Mouse (Mus musculus) Muller cell, postnatal 12 days (primary cell): ENCODE data around the gene Ugt2a2.
A peak's percentile ranks its signal among the peaks of the same experiment; 100 is the strongest.
"Not testable (repeated sequence)": the region's sequence is repeated elsewhere in the genome, so short reads cannot be mapped to it uniquely, and the experiment has no call there.

Experiments
- DNase-seq: peaks from one replicate; pipeline ENCODE4 v3.0.0-alpha.2; 2015; ENCODE audit errors: inconsistent ontology term

The Ugt2a2 gene

DNA sequence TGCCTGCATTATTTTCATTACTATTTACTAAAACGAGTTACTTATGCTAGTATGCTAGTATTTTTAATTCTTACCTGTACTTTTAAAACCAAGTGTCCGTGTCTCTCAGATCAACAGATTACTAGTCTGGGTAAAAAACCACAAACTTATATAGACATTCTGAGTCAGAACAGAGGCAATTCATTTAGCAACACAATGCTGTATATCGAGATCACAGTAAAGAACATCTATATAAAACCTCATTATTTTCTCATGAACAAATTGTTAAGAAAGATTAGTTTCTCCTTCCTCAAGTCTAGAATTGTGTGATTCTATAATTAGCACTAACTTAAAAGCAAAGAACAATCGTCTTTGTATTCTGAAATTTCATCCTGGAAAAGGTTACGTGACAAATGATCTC is at the start of gene Ugt2a2:
Ugt2a2 (minus strand) TSS at position 101 of the 400 bp plus-strand sequence.
- DNase-seq: no peak

- not testable (repeated sequence) for DNase-seq
These were observed 41.5 kb upstream of the Ugt2a2 start for GRCm38 (mm10) chr5:87523561-87523960.

DNA sequence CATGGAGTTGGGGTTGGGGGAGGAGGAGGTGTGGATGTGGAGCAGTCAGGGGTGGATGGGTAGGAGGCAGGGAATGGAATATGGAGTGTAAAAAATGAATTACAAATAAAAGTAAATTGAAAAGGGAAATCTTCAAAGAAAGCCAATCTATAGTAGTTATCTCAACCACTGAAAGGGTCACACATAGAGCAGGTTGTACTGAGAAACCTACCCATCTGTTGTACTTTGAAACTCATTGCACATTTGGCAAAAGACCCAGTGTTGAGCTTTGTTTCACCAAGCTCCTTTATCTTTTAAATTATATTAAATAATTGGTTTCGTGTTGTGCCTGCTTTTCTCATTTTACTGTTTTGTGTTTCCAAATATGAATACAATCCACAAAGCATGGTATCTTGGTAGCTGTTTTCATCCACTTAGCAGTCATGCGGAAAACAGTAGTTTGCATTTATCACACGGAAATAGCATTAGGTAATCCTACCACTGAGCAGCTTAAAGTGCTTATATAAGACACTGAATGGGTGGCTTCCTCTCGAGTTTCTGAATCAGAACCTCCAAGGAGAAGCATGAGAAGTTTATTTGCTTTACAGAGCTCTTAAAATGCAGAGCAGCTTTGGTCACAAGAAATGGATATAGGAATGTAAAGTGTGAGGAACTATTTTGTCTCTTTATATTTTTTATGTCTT is 23.9 kb upstream of the Ugt2a2 start:
- no peak for DNase-seq

GRCm38 (mm10) chr5:87502687-87503086 is 20.6 kb upstream of the Ugt2a2 start:
- DNase-seq: no peak

- DNase-seq: peak; percentile 53
These were observed 17.3 kb upstream of the Ugt2a2 start for GRCm38 (mm10) chr5:87499341-87499740.

- no peak for DNase-seq
These were observed 16.9 kb upstream of the Ugt2a2 start for GRCm38 (mm10) chr5:87498936-87499335.

DNA sequence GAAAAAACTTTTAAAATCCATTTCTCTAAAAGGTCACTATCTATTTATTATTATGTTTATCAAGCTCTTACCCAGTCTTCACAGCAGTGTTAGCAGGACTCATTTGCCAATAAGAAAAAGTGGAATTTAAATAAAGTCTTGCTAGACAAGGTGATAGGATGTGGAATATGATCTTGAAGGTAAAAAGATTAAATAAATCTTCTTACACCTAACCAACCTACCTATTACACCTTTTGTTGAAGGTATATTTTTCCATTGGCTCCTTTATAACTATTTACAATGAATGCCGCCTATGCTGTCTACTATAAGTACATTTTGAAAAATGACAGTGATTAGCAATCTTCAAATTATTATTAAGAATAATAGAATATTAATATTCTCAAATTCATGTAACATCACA is 8.7 kb upstream of the Ugt2a2 start, which contains the start of gene Ugt2a1:
Ugt2a1 (minus strand) TSS at position 101 of the 400 bp plus-strand sequence.
- DNase-seq: no peak

DNA sequence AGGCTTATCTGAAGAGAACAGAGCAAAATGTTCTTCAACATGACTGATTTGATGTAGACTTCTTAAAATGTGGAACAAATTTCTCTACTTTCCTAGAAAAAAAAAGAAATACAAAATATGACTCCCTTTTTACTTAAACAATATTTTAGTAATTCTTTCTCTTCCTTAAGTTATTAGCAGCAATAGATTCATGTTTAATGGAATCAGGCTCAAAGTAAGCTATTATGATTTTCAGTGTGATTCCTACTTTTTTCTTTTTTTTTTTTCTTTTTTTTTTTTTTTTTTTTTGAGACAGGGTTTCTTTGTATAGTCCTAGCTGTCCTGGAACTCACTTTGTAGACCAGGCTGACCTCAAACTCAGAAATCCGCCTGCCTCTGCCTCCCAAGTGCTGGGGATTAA is 4.6 kb upstream of the Ugt2a2 start, which contains the start of gene Gm43638:
Gm43638 (minus strand) TSS at position 101 of the 400 bp plus-strand sequence.
- DNase-seq: not testable (repeated sequence)

DNA sequence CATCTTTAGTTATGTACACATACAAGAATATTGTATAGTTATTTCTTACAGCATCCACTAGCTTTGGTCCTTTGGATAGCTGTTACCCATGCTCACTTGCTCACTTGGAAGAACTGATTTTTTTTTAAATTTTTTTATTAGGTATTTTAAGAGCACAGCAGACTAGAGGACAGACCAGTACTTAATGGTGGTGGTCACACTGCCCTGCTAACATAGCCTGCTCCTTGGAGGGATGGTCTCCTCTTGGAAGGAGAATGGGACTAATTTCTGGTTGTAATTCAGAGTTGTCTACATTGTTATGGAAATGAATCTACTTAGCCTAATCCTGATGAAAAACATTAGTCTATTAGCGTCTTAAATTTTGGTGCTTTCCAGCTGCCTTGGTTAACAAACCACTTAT is 23.2 kb downstream of the Ugt2a2 start:
- no peak for DNase-seq

- no peak for DNase-seq
These were observed 24.4 kb downstream of the Ugt2a2 start for GRCm38 (mm10) chr5:87457701-87458100.

GRCm38 (mm10) chr5:87456216-87456850 is 25.7 kb downstream of the Ugt2a2 start:
- DNase-seq: no peak

GRCm38 (mm10) chr5:87455519-87455918 is 26.5 kb downstream of the Ugt2a2 start:
- DNase-seq: no peak

GRCm38 (mm10) chr5:87452514-87452913 is 29.5 kb downstream of the Ugt2a2 start:
- DNase-seq: not testable (repeated sequence)

DNA sequence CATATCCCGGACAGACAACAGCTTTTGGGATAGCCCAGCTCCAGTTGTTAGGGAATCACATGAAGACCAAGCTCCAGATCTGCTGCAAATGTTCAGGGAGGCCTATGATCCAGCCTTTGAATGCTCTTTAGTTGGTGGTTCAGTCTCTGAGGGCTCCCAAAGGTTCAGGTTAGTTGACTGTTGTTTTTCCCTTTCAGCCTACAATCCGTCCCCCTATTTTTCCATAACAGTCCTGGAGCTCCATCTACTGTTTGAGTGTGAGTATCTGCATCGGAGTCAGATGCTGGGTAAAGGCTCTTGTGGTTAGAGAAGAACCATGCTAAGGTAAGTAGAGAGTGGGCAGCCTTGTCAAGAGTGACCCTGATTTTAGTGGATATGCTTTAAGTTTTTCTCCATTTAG is 45.8 kb downstream of the Ugt2a2 start:
- DNase-seq: peak; percentile 20

GRCm38 (mm10) chr5:87425676-87426075 is 56.4 kb downstream of the Ugt2a2 start:
- DNase-seq: no peak

- DNase-seq: not testable (repeated sequence)
These were observed 58.0 kb downstream of the Ugt2a2 start, which contains the start of gene Ugt2b38 for GRCm38 (mm10) chr5:87424041-87424440. Gene Ugt2b38 (minus strand): TSS chr5:87424203.
